Mouse (Mus musculus): ENCODE measurements at regions not wholly inside any gene's neighbourhood (a gene's known extent, or its start where the extent isn't known, plus 50 kb on each side); places are given as distances from the start of the nearest gene placed in this dataset.

DNA sequence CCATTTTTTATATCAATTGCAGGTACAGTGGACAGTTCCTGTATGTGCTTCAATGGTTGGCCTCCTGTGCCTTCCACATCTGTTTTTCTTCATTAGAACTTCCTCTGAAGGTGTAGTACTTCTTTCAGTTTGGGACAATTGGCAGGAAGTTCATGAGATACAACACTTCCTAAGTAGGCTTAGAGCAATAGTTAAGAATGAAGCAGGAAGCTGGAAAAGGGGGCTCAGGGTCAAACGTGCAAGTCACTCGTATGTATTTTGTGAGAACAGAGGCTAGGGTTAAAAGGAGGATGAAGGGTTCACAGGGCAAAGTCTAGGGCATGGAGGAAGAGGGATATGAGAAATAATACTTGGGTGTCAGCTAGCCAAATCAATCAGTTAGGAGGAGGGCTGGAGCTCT is 55.7 kb upstream of the Ptprm start:
- WGBS = 84% methylated on average over 2 of the region's 2 CpGs
- Histone ChIP-seq H3K27ac (no peak overlapping the region), H3K36me3 (no peaks in the 10 kb centered on the region), H3K4me3 (no peak overlapping the region), H3K4me1 (no peaks in the 10 kb centered on the region), H3K9me3 (replicated peaks) (no peaks in the 10 kb centered on the region), H3K9ac (no peak overlapping the region), H3K27me3 (no peaks in the 10 kb centered on the region), H3K4me2 (replicated peaks) (no peak overlapping the region)
- no peak for ATAC-seq (ENCODE audit: low FRiP score)

DNA sequence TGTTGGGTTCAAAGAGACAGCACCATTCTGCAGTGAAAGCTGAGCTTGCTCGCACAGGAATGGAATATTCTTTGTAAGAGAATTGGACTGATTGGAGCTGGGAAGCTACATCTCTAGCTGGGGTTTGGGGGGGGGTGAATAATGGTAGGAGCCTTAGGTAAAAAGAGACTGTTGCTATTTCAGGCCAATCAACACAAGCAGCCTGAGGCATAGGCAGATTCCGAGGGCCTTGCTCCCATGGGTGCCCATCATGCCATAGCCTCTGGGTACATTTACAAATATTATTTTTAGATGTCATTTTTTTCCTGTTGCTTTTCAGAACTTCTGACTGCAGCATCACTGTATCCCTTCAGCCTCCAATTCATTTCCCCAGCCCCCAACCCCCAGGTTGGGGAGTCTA is 51.7 kb upstream of the Ptprm start:
- Histone ChIP-seq H3K4me1 (no peaks in the 10 kb centered on the region), H3K4me3 (no peak overlapping the region), H3K9me3 (replicated peaks) (no peaks in the 10 kb centered on the region), H3K27me3 (no peaks in the 10 kb centered on the region), H3K27ac (no peak overlapping the region), H3K9ac (no peak overlapping the region), H3K36me3 (no peaks in the 10 kb centered on the region), H3K4me2 (replicated peaks) (no peak overlapping the region)
- ATAC-seq (ENCODE audit: low FRiP score) = no peak
- WGBS = 88% methylated on average over 2 of the region's 2 CpGs

Measured in hindbrain, embryonic 12.5 days (tissue).